Mouse (Mus musculus) embryonic fibroblast, embryonic 13.5 days (primary cell): ENCODE data around the gene Tmed11. TPM values are rescaled to one million over a fixed set of nuclear protein-coding genes. Genes with fewer than 3 reads are reported as not detected.
"Not testable (repeated sequence)": the region's sequence is repeated elsewhere in the genome, so short reads cannot be mapped to it uniquely, and the experiment has no call there.

Source experiments
- H3K27ac ChIP-seq: 2 replicates; pipeline ENCODE4 v1.5.1; 2012; ENCODE audit warnings: low read length, control low read depth, inconsistent platforms; ENCODE audit not compliant: insufficient read depth
- H3K4me1 ChIP-seq: 2 replicates; pipeline ENCODE4 v1.6.1; 2011; ENCODE audit warnings: low read length; ENCODE audit not compliant: control insufficient read depth, insufficient read depth
- H3K4me3 ChIP-seq: 2 replicates; pipeline ENCODE4 v1.5.1; 2011; ENCODE audit warnings: mild to moderate bottlenecking, control low read depth, low read length; ENCODE audit not compliant: insufficient read depth
- CTCF ChIP-seq: IDR thresholded peaks from 2 replicates; pipeline ENCODE4 v1.5.1; 2011; ENCODE audit warnings: mild to moderate bottlenecking, control low read depth, low read length, moderate library complexity, borderline replicate concordance; ENCODE audit not compliant: insufficient read depth
- POLR2A ChIP-seq: IDR thresholded peaks from 2 replicates; pipeline ENCODE4 v1.6.1; 2011; ENCODE audit warnings: low read depth, mild to moderate bottlenecking, control low read depth, low read length, moderate library complexity
- polyA plus RNA-seq: library from polyadenylated mRNA; stranded (reverse); fragments of >200 nt; gene quantifications from 2 replicates; pipeline ENCODE4 v1.2.4, GENCODE M21; 2011; ENCODE audit warnings: low read depth; ENCODE audit not compliant: missing spikeins, insufficient read length

The Tmed11 gene
- polyA plus RNA-seq, result not detected in 2 replicates

GRCm38 (mm10) chr5:108795263-108795662 lies at the start of gene Tmed11:
TSS of gene Tmed11 (minus strand) at chr5:108795363.
- H3K4me3 ChIP-seq, H3K27ac ChIP-seq, H3K4me1 ChIP-seq: not testable (repeated sequence)

- TF ChIP-seq CTCF, result no peak
- TF ChIP-seq POLR2A, result no peak
- no peaks in the 10 kb centered on the region for H3K4me1 ChIP-seq
- no peak overlapping the region for H3K27ac ChIP-seq
- no peak overlapping the region for H3K4me3 ChIP-seq
Measured at GRCm38 (mm10) chr5:108836156-108836555, 41.0 kb upstream of the Tmed11 start.

DNA sequence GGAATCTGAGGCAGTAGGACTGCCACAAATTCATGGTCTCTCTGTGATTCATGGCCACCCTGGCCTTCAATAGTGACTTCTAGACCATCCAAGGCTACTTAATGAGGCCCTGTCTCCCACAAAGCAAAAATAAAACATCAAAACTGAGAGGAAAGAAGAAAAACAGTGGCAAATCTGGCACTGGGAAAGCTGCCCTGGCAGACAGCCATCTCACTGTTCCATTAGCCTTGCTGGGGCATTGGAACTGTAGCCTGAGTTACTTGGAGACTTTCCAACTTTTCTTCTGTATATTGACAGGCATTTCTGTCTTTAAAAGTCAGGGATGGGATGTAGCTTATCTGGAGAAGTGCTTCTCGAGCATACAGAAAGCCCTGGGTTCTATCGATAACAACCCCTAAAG lies 28.1 kb upstream of the Tmed11 start:
- no peak for TF ChIP-seq POLR2A
- TF ChIP-seq CTCF, result no peak
- Histone ChIP-seq H3K27ac (no peak overlapping the region), H3K4me1 (no peaks in the 10 kb centered on the region), H3K4me3 (no peak overlapping the region)

GRCm38 (mm10) chr5:108808750-108809149 lies 13.6 kb upstream of the Tmed11 start, which contains the start of gene Vmn2r8:
TSS of gene Vmn2r8 (minus strand) at chr5:108808850.
- not testable (repeated sequence) for H3K27ac ChIP-seq, H3K4me1 ChIP-seq, H3K4me3 ChIP-seq

- H3K4me1 ChIP-seq, result no peaks in the 10 kb centered on the region
- TF ChIP-seq CTCF, result no peak
- no peak overlapping the region for H3K4me3 ChIP-seq
- H3K27ac ChIP-seq, result no peak overlapping the region
Measured at GRCm38 (mm10) chr5:108803646-108804045, 8.5 kb upstream of the Tmed11 start.

DNA sequence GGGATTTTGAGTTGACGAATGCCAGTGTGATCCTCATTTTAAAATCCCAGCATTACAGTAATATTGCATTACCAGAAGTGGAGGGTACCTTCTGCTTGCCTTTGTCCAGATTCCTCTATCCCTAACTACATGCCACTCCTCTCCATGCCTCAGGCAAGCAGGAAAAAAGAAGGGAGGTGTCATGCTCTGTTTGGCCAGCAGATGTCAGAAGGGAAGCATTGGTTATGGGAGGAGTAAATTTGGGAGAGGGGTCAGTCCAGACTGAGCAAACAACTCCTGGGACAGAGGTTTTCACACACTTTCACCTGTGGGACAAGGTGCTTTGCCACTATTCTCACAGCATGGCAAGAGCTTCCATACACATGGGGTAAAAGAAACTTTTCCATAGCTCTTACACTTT lies 4.8 kb downstream of the Tmed11 start:
- not testable (repeated sequence) for H3K27ac ChIP-seq, H3K4me1 ChIP-seq

GRCm38 (mm10) chr5:108774630-108775306 lies 20.4 kb downstream of the Tmed11 start, which contains the start of gene Rnf212:
TSS of gene Rnf212 (minus strand) at chr5:108774982.
- no peak within 1 kb of the TSS for H3K27ac ChIP-seq
- H3K4me3 ChIP-seq, result no peak within 1 kb of the TSS
- H3K4me1 ChIP-seq, result no peaks in the 10 kb centered on the region
- TF ChIP-seq POLR2A, result no peak
- TF ChIP-seq CTCF, result no peak

More for the DNA sequence above, 4.8 kb downstream of the Tmed11 start:
- not testable (repeated sequence) for H3K4me3 ChIP-seq

GRCm38 (mm10) chr5:108760002-108760401 lies 35.2 kb downstream of the Tmed11 start:
- no peak overlapping the region for H3K4me3 ChIP-seq
- H3K4me1 ChIP-seq, result no peaks in the 10 kb centered on the region
- H3K27ac ChIP-seq, result no peak overlapping the region
- TF ChIP-seq POLR2A (no peak), CTCF (no peak)

- no peak for TF ChIP-seq POLR2A
- TF ChIP-seq CTCF, result no peak
- H3K27ac ChIP-seq, result no peak overlapping the region
- H3K4me3 ChIP-seq, result no peak overlapping the region
- H3K4me1 ChIP-seq, result no peaks in the 10 kb centered on the region
Measured at GRCm38 (mm10) chr5:108758396-108758795, 36.8 kb downstream of the Tmed11 start.

DNA sequence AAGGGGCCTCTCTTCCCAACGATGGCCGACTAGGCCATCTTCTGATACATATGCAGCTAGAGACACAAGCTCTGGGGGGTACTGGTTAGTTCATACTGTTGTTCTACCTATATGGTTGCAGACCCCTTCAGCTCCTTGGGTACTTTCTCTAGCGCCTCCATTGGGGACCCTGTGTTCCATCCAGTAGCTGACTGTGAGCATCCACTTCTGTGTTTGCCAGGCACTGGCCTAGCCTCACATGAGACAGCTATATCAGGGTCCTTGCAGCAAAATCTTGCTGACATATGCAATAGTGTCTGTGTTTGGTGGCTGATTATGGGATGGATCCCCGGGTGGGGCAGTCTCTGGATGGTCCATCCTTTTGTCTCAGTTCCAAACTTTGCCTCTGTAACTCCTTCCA lies 43.9 kb downstream of the Tmed11 start:
- H3K4me1 ChIP-seq, H3K4me3 ChIP-seq, H3K27ac ChIP-seq: not testable (repeated sequence)
